Mouse (Mus musculus): Measurements from ENCODE around the gene Mier2. TPM values are rescaled to one million over a fixed set of nuclear protein-coding genes. Genes with fewer than 3 reads are reported as not detected.
A peak's percentile ranks its signal among the peaks of the same experiment; 100 is the strongest.

Mier2 gene
- total RNA-seq, 2 experiments from 2014 or later, result 46.8 to 48.2 TPM

DNA sequence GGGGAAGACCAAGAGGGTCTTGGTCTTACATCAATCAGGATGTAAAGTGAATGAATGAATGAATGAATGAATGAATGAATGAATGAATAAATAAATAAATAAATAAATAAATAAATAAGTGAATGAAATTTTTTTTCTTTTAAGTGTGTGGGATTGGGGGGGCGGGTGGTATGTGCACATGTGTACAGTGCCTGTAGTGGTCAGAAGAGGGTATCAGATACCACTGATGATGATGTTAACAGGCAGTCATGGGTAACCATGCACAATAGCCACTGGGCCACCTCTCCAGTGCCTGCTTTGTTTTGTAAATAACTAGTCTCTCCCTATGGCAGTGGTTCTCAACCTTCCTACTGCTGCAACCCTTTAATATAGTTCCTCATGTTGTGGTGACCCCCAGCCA, 30.6 kb downstream of the Mier2 start:
- peak in 1 of 2 experiments; percentile 1 for DNase-seq (ENCODE audit: low spot score in 2 of 2)

DNA sequence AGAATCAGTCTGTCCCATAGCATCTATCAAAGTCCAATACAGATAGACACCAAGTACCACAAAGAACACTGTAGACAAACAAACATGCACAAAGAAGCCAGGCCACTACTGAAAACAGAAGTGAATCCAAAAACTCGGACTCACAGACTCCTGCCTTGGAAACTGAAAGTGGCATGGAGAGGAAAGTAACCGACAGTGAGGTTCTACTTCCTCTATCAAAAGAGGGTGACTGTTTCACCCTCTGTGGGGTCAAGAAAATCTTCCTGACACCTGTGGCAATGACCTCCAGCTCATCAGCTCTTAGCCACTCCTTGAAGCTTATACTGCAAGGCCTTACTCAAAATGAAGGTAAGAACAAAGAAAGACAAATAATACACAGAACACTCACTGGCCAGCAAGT, 48.3 kb downstream of the Mier2 start:
- DNase-seq (ENCODE audit: low spot score in 2 of 2), result no peak

DNA sequence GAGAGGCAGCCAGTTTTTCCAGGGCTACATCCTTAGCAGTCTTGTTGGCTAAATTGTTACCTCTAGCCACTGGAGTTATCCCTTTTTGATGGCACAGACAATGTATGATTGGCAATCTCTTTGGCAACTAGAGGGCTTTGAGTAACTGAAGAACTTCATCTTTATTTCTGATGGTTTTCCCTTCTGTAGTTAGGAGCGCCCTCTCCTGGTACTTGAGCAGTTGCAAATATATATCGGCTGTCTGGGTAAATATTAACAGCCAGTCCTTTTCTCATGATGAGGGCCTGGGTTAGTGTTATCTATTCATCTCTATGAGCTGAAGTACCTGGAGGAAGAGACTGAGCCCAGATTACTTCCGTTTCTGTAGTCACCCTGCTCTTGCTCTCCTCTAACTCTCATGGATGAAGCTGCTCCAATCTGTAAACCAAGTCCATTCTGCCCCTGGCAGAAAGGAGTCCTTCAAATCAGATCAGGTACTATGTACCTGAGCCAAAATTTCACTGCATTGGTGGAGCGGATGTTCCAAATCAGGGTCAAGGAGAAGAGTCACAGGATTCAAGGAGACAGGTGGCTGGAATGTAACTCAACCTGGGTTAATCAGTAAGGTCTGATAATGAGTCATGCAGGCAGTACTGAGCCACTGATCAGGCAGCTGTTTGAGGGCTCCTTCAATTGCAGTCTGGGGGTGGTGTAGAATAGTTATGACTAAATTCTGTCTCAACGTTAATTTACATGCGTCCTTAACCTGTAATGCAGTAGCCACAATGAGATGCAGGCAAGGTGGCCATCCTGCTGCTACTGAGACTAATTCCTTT, 52.0 kb downstream of the Mier2 start:
- no peak for DNase-seq (ENCODE audit: low spot score in 2 of 2)

DNA sequence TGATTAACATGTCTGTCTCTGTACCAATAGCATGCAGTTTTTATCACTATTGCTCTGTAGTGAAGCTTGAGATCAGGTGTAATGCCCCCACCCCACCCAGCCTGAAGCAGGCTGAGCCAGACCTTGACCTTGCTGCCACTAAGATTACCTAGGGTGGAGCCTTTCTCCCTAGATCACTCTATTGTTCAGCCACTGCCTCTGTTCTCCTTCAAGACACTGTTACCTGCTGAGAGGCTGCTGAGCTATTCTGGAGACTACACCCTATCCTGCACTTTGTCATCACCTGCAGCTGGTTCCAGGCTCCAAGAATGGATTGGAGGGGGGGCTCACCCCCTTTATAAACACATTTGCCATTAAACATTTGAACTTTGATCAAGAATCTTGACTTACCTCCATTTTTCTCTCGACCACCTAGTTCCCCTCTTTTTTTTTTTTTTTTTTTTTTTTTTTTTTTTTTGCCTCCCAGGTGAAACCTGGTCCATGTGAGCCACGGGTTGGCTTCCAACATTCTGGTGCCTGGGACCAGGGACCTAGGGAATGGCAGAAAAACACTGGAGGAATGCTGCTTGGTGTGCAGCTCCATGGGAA, 58.2 kb downstream of the Mier2 start:
- no peak for DNase-seq (ENCODE audit: low spot score in 2 of 2)

DNA sequence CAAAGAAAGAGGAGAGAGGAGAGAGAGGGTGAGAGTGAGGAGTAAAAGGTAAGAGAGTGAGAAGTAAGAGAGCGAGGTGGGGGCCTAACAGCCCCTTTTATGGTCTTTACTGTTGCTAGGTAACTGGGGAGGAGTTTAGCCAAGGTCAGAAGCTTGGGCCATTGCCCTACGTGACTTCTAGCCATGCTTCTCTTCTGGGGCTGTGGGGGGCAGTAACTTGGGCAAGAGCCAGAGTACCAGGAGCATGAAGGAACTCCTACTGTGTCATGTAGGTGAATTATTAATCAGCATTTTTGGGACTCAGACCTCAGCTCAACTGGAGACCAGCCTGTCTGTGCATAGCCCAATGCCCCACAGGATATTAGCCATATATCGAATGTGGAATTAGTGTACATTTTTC, 59.1 kb downstream of the Mier2 start:
- DNase-seq (ENCODE audit: low spot score in 2 of 2), result no peak

Small RNA genes lying within 50 kb of the gene (microRNA-seq; reads per million reads assigned to microRNA genes)
- 1.3 reads per million for gene Mir6909

Other genes starting within 250 kb of the Mier2 start
- gene Vmn2r82, start 198.7 kb downstream of the Mier2 start, total RNA-seq (2021), result not detected
- not detected for gene Vmn2r83, start 86.5 kb downstream of the Mier2 start, total RNA-seq (2021)
- gene Plpp2, start 21.4 kb downstream of the Mier2 start, total RNA-seq (2021), result 10 to 100 TPM; 24.9 to 26.4 TPM
- gene Theg, start 32.1 kb upstream of the Mier2 start, total RNA-seq (2021), result not detected
- gene C2cd4c, start 58.8 kb upstream of the Mier2 start, total RNA-seq (2021), result 1 to 10 TPM in 1 of 2 experiments, under 1 TPM in 1; 0.56 to 1.5 TPM
- 10 to 100 TPM in 1 of 2 experiments, 1 to 10 TPM in 1; 8.9 to 13.3 TPM for gene Shc2, start 82.7 kb upstream of the Mier2 start, total RNA-seq (2021)
- not detected for gene Odf3l2, start 90.5 kb upstream of the Mier2 start, total RNA-seq (2021)
- under 1 TPM; 0.28 to 0.64 TPM for gene Madcam1, start 109.4 kb upstream of the Mier2 start, total RNA-seq (2021)
- gene Tpgs1, start 114.2 kb upstream of the Mier2 start, total RNA-seq (2021), result 10 to 100 TPM; 32.4 to 33.9 TPM
- gene Cdc34, start 127.0 kb upstream of the Mier2 start, total RNA-seq (2021), result 10 to 100 TPM; 72.6 to 78.1 TPM
- 1 to 10 TPM; 1.8 to 2.4 TPM for gene Gzmm, start 133.8 kb upstream of the Mier2 start, total RNA-seq (2021)
- gene Bsg, start 149.3 kb upstream of the Mier2 start, total RNA-seq (2021), result 100 to 1,000 TPM; 504 to 513 TPM
- 1 to 10 TPM; 8.9 to 9.3 TPM for gene Hcn2, start 161.4 kb upstream of the Mier2 start, total RNA-seq (2021)
- 10 to 100 TPM; 61.2 to 68.6 TPM for gene Polrmt, start 191.4 kb upstream of the Mier2 start, total RNA-seq (2021)
- not detected for gene Fgf22, start 199.9 kb upstream of the Mier2 start, total RNA-seq (2021)
- 10 to 100 TPM; 60.7 to 61.7 TPM for gene Rnf126, start 211.8 kb upstream of the Mier2 start, total RNA-seq (2021)
- 1 to 10 TPM; 6.7 to 7.1 TPM for gene Fstl3, start 222.1 kb upstream of the Mier2 start, total RNA-seq (2021)
- gene Prss57, start 235.8 kb upstream of the Mier2 start, total RNA-seq (2021), result under 1 TPM; 0.11 to 0.71 TPM
- gene Palm, start 238.4 kb upstream of the Mier2 start, total RNA-seq (2021), result 100 to 1,000 TPM in 1 of 2 experiments, 10 to 100 TPM in 1; 91.8 to 119 TPM